Mouse (Mus musculus) cortical plate, adult 2 months (tissue): ENCODE measurements around the gene Ninl.

ENCODE experiments used
- CTCF ChIP-seq: fragments of 200-500 bp; IDR thresholded peaks from 2 replicates; pipeline ENCODE4 v1.5.1; 2011; ENCODE audit warnings: mild to moderate bottlenecking, control low read depth, low read length; ENCODE audit not compliant: insufficient read depth; ENCODE audit errors: extremely low read depth
- POLR2A ChIP-seq: fragments of 200-500 bp; IDR thresholded peaks from 2 replicates; pipeline ENCODE4 v1.6.1; 2011; ENCODE audit warnings: mild to moderate bottlenecking, low read length, control low read depth; ENCODE audit not compliant: insufficient read depth; ENCODE audit errors: extremely low read depth

DNA sequence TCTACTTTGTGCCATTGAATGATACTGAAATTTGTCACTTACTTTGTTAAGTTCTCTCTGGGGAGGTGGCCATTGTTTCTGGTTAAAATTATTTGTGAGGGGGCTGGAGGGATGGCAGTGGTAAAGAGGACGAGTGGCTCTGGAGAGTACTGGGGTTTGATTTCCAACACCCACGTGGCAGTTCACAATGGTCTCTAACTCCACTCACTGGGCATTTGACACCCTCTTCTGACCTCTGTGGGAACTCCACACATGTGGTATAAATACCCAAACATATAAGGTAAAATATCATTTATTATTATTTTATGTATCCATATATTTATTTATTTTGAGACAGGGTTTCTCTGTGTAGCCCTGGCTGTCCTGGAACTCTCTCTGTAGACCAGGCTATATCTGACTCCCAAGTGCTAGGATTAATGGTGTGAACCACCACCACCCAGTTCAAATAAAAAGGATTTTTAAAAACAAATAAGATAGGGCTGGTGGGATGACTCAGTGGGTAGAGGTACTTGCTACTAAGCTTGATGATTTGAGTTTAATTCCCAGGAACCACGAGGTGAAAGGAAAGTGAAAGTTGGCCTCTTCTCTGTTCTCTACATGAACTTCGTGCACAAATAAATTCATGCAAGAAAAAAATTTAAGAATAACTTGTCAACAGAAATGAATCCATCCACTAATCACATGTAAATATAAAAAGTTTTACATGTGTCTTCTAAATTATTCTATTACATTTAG is 124.2 kb downstream of the Ninl start:
- TF ChIP-seq CTCF: no peak
- TF ChIP-seq POLR2A: no peak
